23 mouse cellular contexts compared by ENCODE assay signal in genomic region chr1:61027519-61027918, GRCm38 (mm10). TPM values are rescaled to one million over a fixed set of nuclear protein-coding genes. Genes with fewer than 3 reads are reported as not detected.
DNase-seq lines count a peak whose midpoint lies in the region; ATAC-seq lines count a peak whose summit lies in the region.
"Had no signal": no experiment of that assay in that cellular context is flagged by ENCODE, and none has a peak within 500 bp of the region (broad histone marks: within the 10 kb centered on the region; RNA-seq: fewer than 3 reads in every experiment).

No protein-coding gene starts in this region.

- H3K9ac ChIP-seq in midbrain, embryonic 11.5 days (ENCODE audit: low read length) = no peak overlapping the region
- H3K9ac ChIP-seq: embryonic facial prominence, embryonic 13.5 days; embryonic facial prominence, embryonic 15.5 days; forebrain, embryonic 12.5 days had no signal

- no peak overlapping the region for H3K4me2 ChIP-seq in midbrain, embryonic 11.5 days
- H3K4me2 ChIP-seq: embryonic facial prominence, embryonic 13.5 days; embryonic facial prominence, embryonic 15.5 days; forebrain, embryonic 12.5 days had no signal

- no peaks in the 10 kb centered on the region for H3K36me3 ChIP-seq in midbrain, embryonic 11.5 days (ENCODE audit: control insufficient read depth, insufficient read depth, low read length)
- H3K36me3 ChIP-seq: embryonic facial prominence, embryonic 13.5 days; embryonic facial prominence, embryonic 15.5 days; forebrain, embryonic 10.5 days; forebrain, embryonic 12.5 days had no signal

- WGBS in midbrain, embryonic 11.5 days = 94% methylated on average over 3 of the region's 3 CpGs

- H3K27me3 ChIP-seq in midbrain, embryonic 11.5 days (ENCODE audit: control insufficient read depth, insufficient read depth, low read length) = no peaks in the 10 kb centered on the region
- H3K27me3 ChIP-seq: embryonic facial prominence, embryonic 13.5 days; embryonic facial prominence, embryonic 15.5 days; forebrain, embryonic 12.5 days had no signal

- no peak overlapping the region for H3K27ac ChIP-seq in midbrain, embryonic 11.5 days (ENCODE audit: low read depth, low read length)
- H3K27ac ChIP-seq: embryonic facial prominence, embryonic 13.5 days; embryonic facial prominence, embryonic 15.5 days; forebrain, embryonic 10.5 days; forebrain, embryonic 12.5 days had no signal

- no peak overlapping the region for H3K4me3 ChIP-seq in midbrain, embryonic 11.5 days (ENCODE audit: low read depth, low read length)
- H3K4me3 ChIP-seq: embryonic facial prominence, embryonic 13.5 days; embryonic facial prominence, embryonic 15.5 days; erythroblast, embryonic 14.5 days; forebrain, embryonic 10.5 days; forebrain, embryonic 12.5 days had no signal

- no peaks in the 10 kb centered on the region for H3K9me3 ChIP-seq in midbrain, embryonic 11.5 days (ENCODE audit: control insufficient read depth, low read length)
- H3K9me3 ChIP-seq: embryonic facial prominence, embryonic 13.5 days; embryonic facial prominence, embryonic 15.5 days; forebrain, embryonic 10.5 days; forebrain, embryonic 12.5 days had no signal

- H3K4me1 ChIP-seq in midbrain, embryonic 11.5 days (ENCODE audit: control insufficient read depth, insufficient read depth, low read length) = no peaks in the 10 kb centered on the region
- H3K4me1 ChIP-seq: embryonic facial prominence, embryonic 13.5 days; embryonic facial prominence, embryonic 15.5 days; forebrain, embryonic 10.5 days; forebrain, embryonic 12.5 days had no signal

- DNase-seq in CD4-positive helper T cell, adult 2 months (ENCODE audit: low read depth, low spot score) = peak; percentile 77
- peak; percentile 81 for DNase-seq in induced T-regulatory cell, adult 2 months (ENCODE audit: low read depth)
- DNase-seq in naive thymus-derived CD4-positive, alpha-beta T cell, adult 2 months (ENCODE audit: low read depth) = peak; percentile 35
- no peak for DNase-seq in urinary bladder, postnatal 36 days (ENCODE audit: low spot score in 2 of 2)
- no peak for DNase-seq in frontal cortex, postnatal 10 days (ENCODE audit: low spot score in 2 of 2)
- no peak for DNase-seq in midbrain, embryonic 11.5 days (ENCODE audit: low spot score, missing footprints)
- DNase-seq: adrenal gland, adult 8-10 months; adrenal gland, postnatal 14 days; adrenal gland, postnatal 36 days; B cell, adult 2 months; cerebellum, adult 11-12 months; cerebellum, adult 2 months; cerebellum, adult 9-10 months; cerebellum, postnatal 10 days; cerebellum, postnatal 25 days had no signal

- ATAC-seq in CD4-positive, CD25-positive, alpha-beta regulatory T cell, adult 4 months = peak; percentile 44
- ATAC-seq in midbrain, embryonic 11.5 days (ENCODE audit: low FRiP score) = no peak
- ATAC-seq: forebrain, embryonic 14.5 days; forebrain, embryonic 16.5 days had no signal

RNA-seq across cellular contexts. Expression of gene Icos, which starts 49.8 kb away (rescaled TPM):
- 100 to 1,000 TPM; 309 to 337 TPM for polyA plus RNA-seq in CD4-positive, CD25-positive, alpha-beta regulatory T cell, adult 4 months (2017; shearing (Covaris generic))
- polyA plus RNA-seq in midbrain, embryonic 11.5 days (2014; fragmentation: Nextera tagmentation; extraction: Ambion mirVana) = 0.04 and 0.10 TPM in 2 replicates
- polyA plus RNA-seq: cerebellum, adult 2 months; erythroblast, embryonic 14.5 days had no signal

Comparison
In these comparisons a context has a peak if more than half of its experiments do, and no peak if none do; other contexts are left out.
1. DNase-seq: peak in CD4-positive helper T cell, adult 2 months (single experiment), induced T-regulatory cell, adult 2 months (single experiment) and naive thymus-derived CD4-positive, alpha-beta T cell, adult 2 months (single experiment); none in urinary bladder, postnatal 36 days (0 of 2), frontal cortex, postnatal 10 days (0 of 2) and midbrain, embryonic 11.5 days (single experiment).
2. RNA of gene Icos, which starts 49.8 kb away (polyA plus RNA-seq): 309 to 337 TPM in CD4-positive, CD25-positive, alpha-beta regulatory T cell, adult 4 months; 0.04 to 0.10 TPM in midbrain, embryonic 11.5 days; every median in the first group is over 100 times any median in the second.